Mouse (Mus musculus) heart, postnatal 0 days (tissue): ENCODE data around the gene Mrps7.

Experiments
- CTCF ChIP-seq: IDR thresholded peaks from 2 replicates; pipeline ENCODE4 v1.5.1; 2016; ENCODE audit warnings: antibody characterized with exemption, control low read depth, low read depth
- EP300 ChIP-seq: IDR thresholded peaks from 2 replicates; pipeline ENCODE4 v1.6.1; 2016; ENCODE audit warnings: antibody characterized with exemption, low read depth

- no peak for TF ChIP-seq CTCF
- TF ChIP-seq EP300 = 0 out of 2 replicates have a peak, but pooled peaks have one; percentile 18
These were observed 24.2 kb downstream of the Mrps7 start, which contains the start of gene Slc25a19 for GRCm38 (mm10) chr11:115627705-115628464.
